Mouse (Mus musculus): Measurements from ENCODE around the gene Lgals2.

DNA sequence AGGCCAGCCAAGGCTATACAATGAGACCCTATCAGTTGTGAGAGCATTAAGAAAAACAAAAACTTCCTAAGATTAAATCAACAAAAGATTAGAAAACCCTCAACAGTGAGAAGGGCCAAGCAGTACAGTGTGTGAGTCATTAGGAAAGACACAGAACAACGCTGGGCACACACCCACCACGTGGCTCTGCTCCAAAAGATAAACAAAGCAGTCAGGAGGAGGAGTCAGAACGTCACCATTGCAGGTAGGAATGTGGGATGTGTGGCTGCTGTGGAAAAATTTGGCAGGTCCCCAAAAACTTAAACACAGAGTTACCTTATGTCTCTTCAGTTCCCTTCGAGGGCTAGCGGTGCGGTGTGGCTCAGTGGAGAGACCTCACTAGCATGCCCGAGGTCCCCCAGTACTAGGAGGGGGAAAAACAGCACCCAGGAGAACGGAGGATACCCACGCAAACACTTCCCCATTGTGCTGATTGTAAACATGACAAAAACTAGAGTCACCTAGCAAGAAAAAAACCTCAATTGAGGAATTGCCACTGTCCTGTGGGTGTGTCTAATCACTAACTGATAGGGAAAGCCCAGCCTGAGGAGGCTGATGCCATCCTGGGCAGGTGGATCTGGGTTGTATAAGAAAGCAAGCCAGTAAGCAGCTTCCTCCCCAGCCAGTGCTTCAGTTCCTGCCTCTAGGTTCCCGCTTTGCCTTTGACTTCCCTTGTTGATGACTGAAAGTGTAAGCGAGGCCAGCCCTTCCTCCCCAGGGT is 39.8 kb downstream of the Lgals2 start:
- TF ChIP-seq CTCF (IDR thresholded peaks at IDR 0.05; ENCODE audit: low read depth, low read length) (no peak), GATA1 (IDR thresholded peaks at IDR 0.05; ENCODE audit: borderline replicate concordance, low read length) (no peak), POLR2AphosphoS5 (IDR thresholded peaks at IDR 0.05; ENCODE audit: insufficient replicate concordance, low read depth, low read length) (no peak)

Measured in G1E (cell line).